Mouse (Mus musculus) lung, embryonic 16.5 days (tissue): ENCODE results near the gene Gm10409. TPM values are rescaled to one million over a fixed set of nuclear protein-coding genes. Genes with fewer than 3 reads are reported as not detected.
"Not testable (repeated sequence)": the region's sequence is repeated elsewhere in the genome, so short reads cannot be mapped to it uniquely, and the experiment has no call there.

Source experiments
- ATAC-seq: fragments of 200-750 bp; cut with Nextera tagmentation; 2 replicates; pipeline ENCODE4 v1.8.0; 2017; ENCODE audit warnings: low read depth, mild to moderate bottlenecking, moderate library complexity
- H3K27ac ChIP-seq: fragments of 300-500 bp; sonication (generic); 2 replicates; pipeline ENCODE4 v1.5.1; 2014; ENCODE audit warnings: mild to moderate bottlenecking, control low read depth, low read length
- H3K27me3 ChIP-seq: fragments of 300-500 bp; sonication (generic); 2 replicates; pipeline ENCODE4 v1.6.1; 2014; ENCODE audit warnings: low read depth, low read length, mixed read lengths; ENCODE audit not compliant: control insufficient read depth, insufficient read depth
- H3K36me3 ChIP-seq: fragments of 300-500 bp; sonication (generic); 2 replicates; pipeline ENCODE4 v1.6.1; 2014; ENCODE audit warnings: low read length; ENCODE audit not compliant: control insufficient read depth, insufficient read depth
- H3K4me1 ChIP-seq: fragments of 300-500 bp; sonication (generic); replicated peaks from 2 replicates; pipeline ENCODE4 v1.6.1; 2014; ENCODE audit warnings: low read length, mixed read lengths; ENCODE audit not compliant: control insufficient read depth, insufficient read depth
- H3K4me2 ChIP-seq: fragments of 300-500 bp; sonication (generic); 2 replicates; pipeline ENCODE4 v1.6.1; 2014; ENCODE audit warnings: low read depth, low read length, control low read depth
- H3K4me3 ChIP-seq: fragments of 300-500 bp; sonication (generic); 2 replicates; pipeline ENCODE4 v1.5.1; 2014; ENCODE audit warnings: mild to moderate bottlenecking, low read length, control low read depth
- H3K9ac ChIP-seq: fragments of 300-500 bp; sonication (generic); 2 replicates; pipeline ENCODE4 v1.6.1; 2014; ENCODE audit warnings: low read length, control low read depth
- H3K9me3 ChIP-seq: fragments of 300-500 bp; sonication (generic); 2 replicates; pipeline ENCODE4 v1.6.1; 2016; ENCODE audit warnings: low read length; ENCODE audit not compliant: control insufficient read depth
- whole genome bisulfite sequencing: fragments of 180-500 bp; shearing (Covaris S2); extraction: QIAGEN DNeasy Blood & Tissue Kit; methylation state at CpG from one replicate; pipeline ENCODE4 v1.1.7; 2014; 5-methylcytosine and 5-hydroxymethylcytosine counted together
- polyA plus RNA-seq: library from polyadenylated mRNA; unstranded; fragments of >200 nt; fragmentation: Nextera tagmentation; extraction: Ambion mirVana; gene quantifications from 2 replicates; pipeline ENCODE4 v1.2.1, GENCODE M21; 2015

Gm10409 gene
- polyA plus RNA-seq, result 1.1 TPM in 2 replicates

DNA sequence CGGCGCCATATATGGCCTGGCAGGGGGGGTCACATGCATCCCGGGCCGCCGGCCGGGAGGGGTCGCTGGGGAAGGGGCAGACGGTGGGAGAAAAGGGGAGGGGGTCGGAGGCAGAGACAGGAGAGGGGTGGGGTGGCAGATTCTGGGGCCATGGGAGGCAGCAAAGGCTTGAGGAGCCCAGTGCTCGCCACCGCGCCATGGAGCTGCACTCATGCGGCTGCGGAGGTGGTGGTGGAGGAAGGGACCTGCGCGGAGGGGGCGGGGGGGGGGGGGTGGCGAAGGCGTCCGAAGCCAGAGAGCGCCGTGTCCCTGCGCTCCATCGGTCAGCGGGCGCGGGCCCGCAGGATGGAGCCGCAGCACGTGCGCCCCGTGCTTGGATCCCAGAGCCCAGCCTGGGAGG is at the start of gene Gm10409:
Gm10409 (plus strand) TSS at position 301 of the 400 bp plus-strand sequence.
- H3K9me3 ChIP-seq, ATAC-seq, H3K27ac ChIP-seq, H3K4me1 ChIP-seq, H3K4me2 ChIP-seq, H3K4me3 ChIP-seq, H3K36me3 ChIP-seq, H3K27me3 ChIP-seq, H3K9ac ChIP-seq: not testable (repeated sequence)
- WGBS, result no CpG with 5 or more reads among the region's 32 CpGs

DNA sequence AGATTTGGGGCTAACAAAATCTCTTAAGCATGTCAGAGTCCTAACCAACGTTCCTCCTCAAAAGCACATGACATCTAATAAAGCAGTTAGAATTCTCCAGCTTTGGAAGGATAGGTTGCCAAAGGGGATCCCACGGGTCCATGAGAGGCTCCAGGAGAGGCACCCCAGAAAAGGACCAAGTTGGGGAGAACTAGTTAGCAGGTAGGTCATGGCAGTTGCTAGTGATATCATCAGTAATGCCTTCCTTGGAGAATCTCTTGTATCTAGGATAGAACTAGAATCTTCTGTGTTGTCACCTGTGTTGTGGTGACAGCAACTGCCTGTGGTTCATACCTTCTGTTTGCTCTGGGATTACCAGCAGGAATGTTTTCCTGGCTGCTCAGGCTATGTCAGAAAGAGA is 17.6 kb upstream of the Gm10409 start, which contains the start of gene Gm10413:
Gm10413 (plus strand) TSS at position 301 of the 400 bp plus-strand sequence.
- not testable (repeated sequence) for H3K27me3 ChIP-seq, H3K9me3 ChIP-seq, H3K4me3 ChIP-seq, H3K36me3 ChIP-seq, H3K4me1 ChIP-seq, ATAC-seq, H3K27ac ChIP-seq, H3K9ac ChIP-seq, H3K4me2 ChIP-seq
- no CpG with 5 or more reads among the region's 2 CpGs for WGBS

DNA sequence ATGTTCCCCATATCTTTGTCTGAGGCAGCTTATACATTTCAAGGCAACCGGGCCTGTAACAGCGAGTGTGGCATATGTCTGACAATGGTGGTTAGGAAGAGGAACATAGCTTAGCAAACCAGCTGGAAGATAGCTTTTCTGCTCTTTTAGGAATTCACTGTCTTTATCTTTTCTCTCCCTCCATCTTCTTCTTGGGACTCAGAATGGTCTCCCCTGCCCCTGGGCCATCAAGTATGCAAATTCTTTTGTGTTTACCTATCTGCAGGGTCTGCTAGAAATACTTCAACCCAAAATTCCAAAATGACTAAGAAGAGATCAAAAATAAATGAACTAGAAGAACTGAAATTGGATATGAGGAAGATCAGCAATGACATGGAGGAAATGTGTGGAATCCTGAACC is 15.4 kb downstream of the Gm10409 start, which contains the start of gene Gm3005:
Gm3005 (plus strand) TSS at position 301 of the 400 bp plus-strand sequence.
- not testable (repeated sequence) for H3K36me3 ChIP-seq, H3K4me2 ChIP-seq, ATAC-seq, H3K27ac ChIP-seq, H3K9me3 ChIP-seq, H3K4me3 ChIP-seq, H3K9ac ChIP-seq, H3K27me3 ChIP-seq, H3K4me1 ChIP-seq
- WGBS, result no CpG with 5 or more reads among the region's 2 CpGs

DNA sequence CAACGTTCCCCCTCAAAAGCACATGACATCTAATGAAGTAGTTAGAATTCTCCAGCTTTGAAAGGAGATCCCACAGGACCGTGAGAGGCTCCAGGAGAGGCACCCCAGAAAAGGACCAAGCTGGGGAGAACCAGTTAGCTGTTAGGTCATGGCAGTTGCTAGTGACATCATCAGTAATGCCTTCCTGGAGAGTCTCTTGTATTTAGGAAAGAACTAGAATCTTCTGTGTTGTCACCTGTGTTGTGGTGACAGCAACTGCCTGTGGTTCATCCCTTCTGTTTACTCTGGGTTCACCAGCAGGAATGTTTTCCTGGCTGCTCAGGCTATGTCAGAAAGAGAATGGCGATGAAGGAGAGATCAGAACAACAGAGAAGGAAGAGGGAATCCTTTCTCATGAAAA is 36.7 kb downstream of the Gm10409 start, which contains the start of gene Gm10408:
Gm10408 (plus strand) TSS at position 301 of the 400 bp plus-strand sequence.
- H3K4me2 ChIP-seq, H3K27ac ChIP-seq, ATAC-seq, H3K27me3 ChIP-seq, H3K4me3 ChIP-seq, H3K4me1 ChIP-seq, H3K36me3 ChIP-seq, H3K9me3 ChIP-seq, H3K9ac ChIP-seq: not testable (repeated sequence)
- WGBS, result no CpG with 5 or more reads among the region's 3 CpGs

Other genes with a start within 250 kb of the Gm10409 start
- gene Gm5795, start 224.4 kb upstream of the Gm10409 start, polyA plus RNA-seq, result not detected in 2 replicates
- gene D830030K20Rik, start 204.1 kb upstream of the Gm10409 start, polyA plus RNA-seq, result 4.5 and 5.2 TPM in 2 replicates
- not detected in 2 replicates for gene Gm2956, start 80.0 kb upstream of the Gm10409 start, polyA plus RNA-seq
- gene Gm10413, start 17.5 kb upstream of the Gm10409 start, polyA plus RNA-seq, result not detected in 2 replicates
- 0.72 TPM in 1 of 2 replicates, not detected in the other for gene Gm3005, start 15.5 kb downstream of the Gm10409 start, polyA plus RNA-seq
- not detected in 2 replicates for gene Gm10408, start 36.8 kb downstream of the Gm10409 start, polyA plus RNA-seq
- gene Gm3012, start 221.9 kb downstream of the Gm10409 start, polyA plus RNA-seq, result not detected in 2 replicates
- gene Gm3020, start 239.4 kb downstream of the Gm10409 start, polyA plus RNA-seq, result 1.1 TPM in 2 replicates